Comparison of ENCODE assay signal across 8 mouse cellular contexts in the genomic region with DNA sequence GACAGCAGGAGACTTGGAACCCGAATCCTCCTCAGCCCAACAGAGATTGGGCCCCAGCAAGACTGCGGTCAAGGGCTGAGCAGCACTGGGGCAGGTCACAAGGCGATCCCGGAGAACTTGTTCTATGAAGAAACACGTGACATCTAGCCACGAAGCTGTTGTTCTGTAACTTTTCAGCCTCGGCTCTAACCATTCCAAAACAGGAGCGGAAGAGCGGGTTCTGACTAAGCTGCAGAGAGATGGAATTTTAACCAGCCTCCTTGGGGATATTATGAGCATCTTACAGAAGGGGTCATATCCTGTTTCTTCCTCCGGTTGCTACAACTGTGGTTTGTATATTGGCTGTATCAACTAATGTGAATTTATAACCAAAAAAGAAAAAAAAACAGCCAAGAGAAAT. TPM values are rescaled to one million over a fixed set of nuclear protein-coding genes. Genes with fewer than 3 reads are reported as not detected.
DNase-seq lines count a peak whose midpoint lies in the region; ATAC-seq and TF ChIP-seq lines count a peak whose summit lies in the region.

No protein-coding gene starts in this region.

- H3K36me3 ChIP-seq in kidney, postnatal 0 days (ENCODE audit: insufficient read depth, low read length) = no peaks in the 10 kb centered on the region
- H3K36me3 ChIP-seq in stomach, embryonic 14.5 days (ENCODE audit: control insufficient read depth, insufficient read depth, low read length) = no peaks in the 10 kb centered on the region

- H3K27ac ChIP-seq in kidney, postnatal 0 days = no peak overlapping the region
- peak overlapping the region; percentile 82 for H3K27ac ChIP-seq in stomach, embryonic 14.5 days (ENCODE audit: low read length)

- no peak; the same call in 1 of the 2 replicates for ATAC-seq in kidney, postnatal 0 days (replicated peaks; ENCODE audit: low FRiP score, low read depth)
- ATAC-seq in stomach, embryonic 14.5 days (ENCODE audit: insufficient number of reproducible peaks, insufficient read depth, low FRiP score, low read depth) = peak; percentile 37; the same call in 1 of the 2 replicates

- no peaks in the 10 kb centered on the region for H3K27me3 ChIP-seq in kidney, postnatal 0 days (ENCODE audit: insufficient read depth, low read length)
- no peaks in the 10 kb centered on the region for H3K27me3 ChIP-seq in stomach, embryonic 14.5 days (ENCODE audit: control insufficient read depth, insufficient read depth, low read length)

- H3K4me3 ChIP-seq in kidney, postnatal 0 days (replicated peaks; ENCODE audit: low read depth, low read length) = no peak overlapping the region
- H3K4me3 ChIP-seq in stomach, embryonic 14.5 days (ENCODE audit: low read depth, low read length) = no peak overlapping the region

- TF ChIP-seq CTCF in kidney, postnatal 0 days (IDR thresholded peaks at IDR 0.05; ENCODE audit: low read depth) = no peak

- H3K9me3 ChIP-seq in kidney, postnatal 0 days (replicated peaks; ENCODE audit: low read length) = no peaks in the 10 kb centered on the region
- H3K9me3 ChIP-seq in stomach, embryonic 14.5 days (ENCODE audit: control insufficient read depth, low read depth, low read length) = no peaks in the 10 kb centered on the region

- 0 out of 2 replicates have a peak overlapping the region, but pooled peaks have one; percentile 8 for H3K4me2 ChIP-seq in kidney, postnatal 0 days (ENCODE audit: low read length)
- H3K4me2 ChIP-seq in stomach, embryonic 14.5 days (replicated peaks; ENCODE audit: low read depth, low read length) = no peak overlapping the region; the same call in 1 of the 2 replicates

- peak; percentile 14 for DNase-seq in adrenal gland, adult 2 months
- DNase-seq in adrenal gland, postnatal 4 days (ENCODE audit: low spot score in 2 of 2) = no peak
- DNase-seq in Muller cell, postnatal 12 days (ENCODE audit: inconsistent ontology term) = peak; percentile 56
- DNase-seq in forelimb bud, embryonic 11.5 days (ENCODE audit: low read depth, low spot score) = peak; percentile 39
- DNase-seq in kidney, postnatal 0 days (ENCODE audit: low spot score) = peak; percentile 64
- no peak for DNase-seq in spleen, postnatal 10 days (ENCODE audit: low spot score in 2 of 2)
- no peak for DNase-seq in left cerebral cortex, adult 9 months (ENCODE audit: low spot score in 2 of 2)

- WGBS in kidney, postnatal 0 days = 42% methylated on average over 10 of the region's 10 CpGs
- 39% methylated on average over 10 of the region's 10 CpGs for WGBS in stomach, embryonic 14.5 days

- H3K4me1 ChIP-seq in kidney, postnatal 0 days (replicated peaks; ENCODE audit: insufficient read depth, low read length) = no peaks in the 10 kb centered on the region
- no peaks in the 10 kb centered on the region for H3K4me1 ChIP-seq in stomach, embryonic 14.5 days (ENCODE audit: control insufficient read depth, insufficient read depth, low read length)

- no peak overlapping the region for H3K9ac ChIP-seq in kidney, postnatal 0 days (ENCODE audit: low read depth, low read length)
- H3K9ac ChIP-seq in stomach, embryonic 14.5 days (replicated peaks; ENCODE audit: low read depth, low read length) = no peak overlapping the region

RNA-seq across cellular contexts. Expression of a gene that starts 38.4 kb away (rescaled TPM):
- total RNA-seq in adrenal gland, adult 2 months (2021) = under 1 TPM; 0.07 to 0.35 TPM
- polyA plus RNA-seq in adrenal gland, adult 2 months (2012; rRNA removed) = not detected in 2 replicates
- under 1 TPM; 0.17 to 0.54 TPM for total RNA-seq in adrenal gland, postnatal 4 days (2021)
- not detected in 2 replicates for polyA plus RNA-seq in kidney, postnatal 0 days (2015; fragmentation: Nextera tagmentation; extraction: Ambion mirVana)
- 0.28 TPM in 1 of 2 replicates, not detected in the other for polyA plus RNA-seq in stomach, embryonic 14.5 days (2014; fragmentation: Nextera tagmentation; extraction: Ambion mirVana)

Comparison
In these comparisons a context has a peak if more than half of its experiments do, and no peak if none do; other contexts are left out.
1. DNase-seq: peak in adrenal gland, adult 2 months (single experiment), Muller cell, postnatal 12 days (single experiment), forelimb bud, embryonic 11.5 days (single experiment) and kidney, postnatal 0 days (single experiment); none in adrenal gland, postnatal 4 days (0 of 2), spleen, postnatal 10 days (0 of 2) and left cerebral cortex, adult 9 months (0 of 2).